Comparison of ENCODE assay signal across 7 mouse cellular contexts in genomic region chr2:153529365-153529781, GRCm38 (mm10). TPM values are rescaled to one million over a fixed set of nuclear protein-coding genes. Genes with fewer than 3 reads are reported as not detected.
DNase-seq lines count a peak whose midpoint lies in the region; ATAC-seq and TF ChIP-seq lines count a peak whose summit lies in the region.

No protein-coding gene starts in this region.

- peak overlapping the region; percentile 82 for H3K4me3 ChIP-seq in E14TG2a.4 (replicated peaks; ENCODE audit: low read length)
- peak overlapping the region; percentile 63 for H3K4me3 ChIP-seq in kidney, embryonic 15.5 days (replicated peaks)
- peak overlapping the region; percentile 60 for H3K4me3 ChIP-seq in lung, postnatal 0 days (ENCODE audit: low read depth, low read length)

- H3K9ac ChIP-seq in kidney, embryonic 15.5 days, result peak overlapping the region; percentile 55
- no peak overlapping the region for H3K9ac ChIP-seq in lung, postnatal 0 days (replicated peaks; ENCODE audit: low read depth)

- TF ChIP-seq CTCF in E14TG2a.4 (conservative IDR thresholded peaks at IDR 0.05; ENCODE audit: low read length), result no peak
- no peak for TF ChIP-seq CTCF in lung, postnatal 0 days (IDR thresholded peaks at IDR 0.05)

- no peaks in the 10 kb centered on the region for H3K36me3 ChIP-seq in E14TG2a.4 (ENCODE audit: insufficient read depth, low read length)
- H3K36me3 ChIP-seq in kidney, embryonic 15.5 days, result no peaks in the 10 kb centered on the region
- H3K36me3 ChIP-seq in lung, postnatal 0 days (ENCODE audit: insufficient read depth, low read length), result no peaks in the 10 kb centered on the region

- H3K4me2 ChIP-seq in kidney, embryonic 15.5 days, result peak overlapping the region; percentile 99
- H3K4me2 ChIP-seq in lung, postnatal 0 days (replicated peaks; ENCODE audit: low read depth, low read length), result peak overlapping the region; percentile 99

- peaks cover 61% of the 10 kb centered on the region for H3K27me3 ChIP-seq in E14TG2a.4 (ENCODE audit: insufficient read depth, low read length)
- H3K27me3 ChIP-seq in kidney, embryonic 15.5 days, result peaks cover 25% of the 10 kb centered on the region
- peaks cover 10% of the 10 kb centered on the region for H3K27me3 ChIP-seq in lung, postnatal 0 days (replicated peaks; ENCODE audit: insufficient read depth, low read length)

- peaks cover 3% of the 10 kb centered on the region; the same call in 1 of the 2 replicates for H3K9me3 ChIP-seq in E14TG2a.4 (ENCODE audit: low read length)
- no peaks in the 10 kb centered on the region for H3K9me3 ChIP-seq in kidney, embryonic 15.5 days (replicated peaks)
- H3K9me3 ChIP-seq in lung, postnatal 0 days (ENCODE audit: low read length), result no peaks in the 10 kb centered on the region

- peak overlapping the region; percentile 69 for H3K27ac ChIP-seq in kidney, embryonic 15.5 days
- H3K27ac ChIP-seq in lung, postnatal 0 days (ENCODE audit: low read length), result no peak overlapping the region

- H3K4me1 ChIP-seq in E14TG2a.4 (replicated peaks; ENCODE audit: low read depth, low read length), result peaks cover 38% of the 10 kb centered on the region
- peaks cover 56% of the 10 kb centered on the region for H3K4me1 ChIP-seq in kidney, embryonic 15.5 days
- H3K4me1 ChIP-seq in lung, postnatal 0 days (ENCODE audit: insufficient read depth, low read depth, low read length), result 0 out of 2 replicates have a peak, but pooled peaks cover 4% of the 10 kb centered on the region

- peak; percentile 3; the same call in 1 of the 2 replicates for ATAC-seq in kidney, embryonic 15.5 days (replicated peaks; ENCODE audit: low FRiP score)
- peak; percentile 16; the same call in 1 of the 2 replicates for ATAC-seq in lung, postnatal 0 days

- DNase-seq in B cell, adult 2 months, result peak; percentile 40 to 44
- DNase-seq in cerebellum, postnatal 36 days, result peak; percentile 59 to 66
- DNase-seq in heart, adult 9 months (ENCODE audit: low spot score in 2 of 2), result peak; percentile 10 to 30
- peak; percentile 26 for DNase-seq in lung, postnatal 0 days (ENCODE audit: low spot score)
- DNase-seq in right cerebral cortex, postnatal 25 days, result peak; percentile 51

- no peak for TF ChIP-seq EP300 in lung, postnatal 0 days (IDR thresholded peaks at IDR 0.05)

- under 1% methylated on average over 35 of the region's 53 CpGs for WGBS in kidney, embryonic 15.5 days
- WGBS in lung, postnatal 0 days, result 6% methylated on average over 29 of the region's 53 CpGs

RNA-seq across cellular contexts. Expression of gene Nol4l, which starts 0.4 kb away (rescaled TPM):
- polyA plus RNA-seq in kidney, embryonic 15.5 days (2015; fragmentation: Nextera tagmentation; extraction: Ambion mirVana), result 13.7 and 14.2 TPM in 2 replicates
- polyA plus RNA-seq in lung, postnatal 0 days (2015; fragmentation: Nextera tagmentation; extraction: Ambion mirVana), result 8.3 and 9.9 TPM in 2 replicates

RNA-seq across cellular contexts. Expression of gene 4930404H24Rik, which starts 36.8 kb away (rescaled TPM):
- not detected in 2 replicates for polyA plus RNA-seq in kidney, embryonic 15.5 days (2015; fragmentation: Nextera tagmentation; extraction: Ambion mirVana)
- not detected in 2 replicates for polyA plus RNA-seq in lung, postnatal 0 days (2015; fragmentation: Nextera tagmentation; extraction: Ambion mirVana)
